Comparison of ENCODE assay signal across 7 mouse cellular contexts in the genomic region with DNA sequence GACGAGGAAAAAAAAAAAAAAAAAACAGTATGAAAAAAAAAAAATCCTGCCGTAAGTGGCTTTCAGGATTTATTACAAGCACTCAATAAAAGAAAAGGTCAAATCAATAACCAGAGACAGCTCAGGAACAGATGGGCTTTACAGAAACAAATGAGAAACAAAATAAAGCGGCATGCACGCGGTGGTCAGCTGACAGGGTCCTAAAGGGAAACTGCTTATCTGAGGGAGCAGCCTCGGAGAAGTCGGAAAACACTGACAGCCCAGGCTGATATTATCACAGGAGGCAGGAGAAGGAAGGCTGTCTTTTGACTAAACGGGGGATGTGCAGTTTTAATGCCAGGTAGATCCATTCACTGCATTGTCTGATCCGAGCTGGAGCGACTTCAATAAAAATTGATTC.
DNase-seq lines count a peak whose midpoint lies in the region; ATAC-seq and TF ChIP-seq lines count a peak whose summit lies in the region.

No protein-coding gene starts in this region.

- peaks cover 35% of the 10 kb centered on the region for H3K36me3 ChIP-seq in heart, postnatal 0 days (replicated peaks; ENCODE audit: control insufficient read depth, insufficient read depth, low read length)
- H3K36me3 ChIP-seq in liver, embryonic 12.5 days = peaks cover 28% of the 10 kb centered on the region
- peaks cover 5% of the 10 kb centered on the region; the same call in 1 of the 2 replicates for H3K36me3 ChIP-seq in stomach, embryonic 14.5 days (ENCODE audit: control insufficient read depth, insufficient read depth, low read length)

- H3K4me3 ChIP-seq in left cerebral cortex, adult 2 months = peak overlapping the region; percentile 47
- H3K4me3 ChIP-seq in heart, postnatal 0 days (ENCODE audit: low read depth, low read length) = peak overlapping the region; percentile 32
- peak overlapping the region; percentile 20; the same call in 1 of the 2 replicates for H3K4me3 ChIP-seq in liver, embryonic 12.5 days
- H3K4me3 ChIP-seq in stomach, embryonic 14.5 days (ENCODE audit: low read depth, low read length) = peak overlapping the region; percentile 18

- WGBS in heart, postnatal 0 days = 28% methylated on average over 10 of the region's 10 CpGs
- 20% methylated on average over 10 of the region's 10 CpGs for WGBS in liver, embryonic 12.5 days (ENCODE audit: insufficient replicate concordance)
- 25% methylated on average over 10 of the region's 10 CpGs for WGBS in stomach, embryonic 14.5 days

- H3K9ac ChIP-seq in heart, postnatal 0 days (replicated peaks; ENCODE audit: low read depth, low read length) = 0 out of 2 replicates have a peak overlapping the region, but pooled peaks have one; percentile 39
- no peak overlapping the region for H3K9ac ChIP-seq in liver, embryonic 12.5 days
- no peak overlapping the region for H3K9ac ChIP-seq in stomach, embryonic 14.5 days (replicated peaks; ENCODE audit: low read depth, low read length)

- H3K4me2 ChIP-seq in heart, postnatal 0 days (ENCODE audit: low read depth, low read length) = peak overlapping the region; percentile 58
- H3K4me2 ChIP-seq in liver, embryonic 12.5 days = peak overlapping the region; percentile 43
- H3K4me2 ChIP-seq in stomach, embryonic 14.5 days (replicated peaks; ENCODE audit: low read depth, low read length) = peak overlapping the region; percentile 37

- no peak for DNase-seq in left cerebral cortex, adult 2 months (ENCODE audit: extremely low spot score in 1 of 2, low spot score in 2 of 2)
- no peak for DNase-seq in left cerebral cortex, adult 8-10 months (ENCODE audit: low spot score in 2 of 2)
- DNase-seq in heart, postnatal 0 days (ENCODE audit: low spot score) = no peak
- no peak for DNase-seq in cerebellum, postnatal 14 days
- no peak for DNase-seq in adipocyte (ENCODE audit: low spot score)

- no peak overlapping the region for H3K27ac ChIP-seq in left cerebral cortex, adult 2 months
- no peak overlapping the region for H3K27ac ChIP-seq in heart, postnatal 0 days (ENCODE audit: low read depth)
- no peak overlapping the region for H3K27ac ChIP-seq in liver, embryonic 12.5 days
- no peak overlapping the region for H3K27ac ChIP-seq in stomach, embryonic 14.5 days (ENCODE audit: low read length)

- no peaks in the 10 kb centered on the region for H3K9me3 ChIP-seq in heart, postnatal 0 days (replicated peaks; ENCODE audit: control insufficient read depth, low read length)
- no peaks in the 10 kb centered on the region for H3K9me3 ChIP-seq in liver, embryonic 12.5 days (replicated peaks)
- H3K9me3 ChIP-seq in stomach, embryonic 14.5 days (ENCODE audit: control insufficient read depth, low read depth, low read length) = no peaks in the 10 kb centered on the region

- no peak for TF ChIP-seq EP300 in heart, postnatal 0 days (IDR thresholded peaks at IDR 0.05; ENCODE audit: low read depth)

- intact Hi-C loops in left cerebral cortex, adult 2 months (cut with DNase I) = no loop called here

- H3K27me3 ChIP-seq in heart, postnatal 0 days (ENCODE audit: control insufficient read depth, insufficient read depth, low read length) = no peaks in the 10 kb centered on the region
- no peaks in the 10 kb centered on the region for H3K27me3 ChIP-seq in liver, embryonic 12.5 days (replicated peaks)
- no peaks in the 10 kb centered on the region for H3K27me3 ChIP-seq in stomach, embryonic 14.5 days (ENCODE audit: control insufficient read depth, insufficient read depth, low read length)

- no peak for ATAC-seq in heart, postnatal 0 days (ENCODE audit: insufficient read depth, low read depth)
- ATAC-seq in liver, embryonic 12.5 days = no peak
- no peak for ATAC-seq in stomach, embryonic 14.5 days (ENCODE audit: insufficient number of reproducible peaks, insufficient read depth, low FRiP score, low read depth)

- no peaks in the 10 kb centered on the region for H3K4me1 ChIP-seq in heart, postnatal 0 days (ENCODE audit: control insufficient read depth, insufficient read depth)
- H3K4me1 ChIP-seq in liver, embryonic 12.5 days = peaks cover 14% of the 10 kb centered on the region; the same call in 1 of the 2 replicates
- no peaks in the 10 kb centered on the region for H3K4me1 ChIP-seq in stomach, embryonic 14.5 days (ENCODE audit: control insufficient read depth, insufficient read depth, low read length)

- TF ChIP-seq CTCF in left cerebral cortex, adult 2 months (IDR thresholded peaks at IDR 0.05) = no peak
- TF ChIP-seq CTCF in heart, postnatal 0 days (IDR thresholded peaks at IDR 0.05; ENCODE audit: low read depth) = no peak
